Mouse (Mus musculus): ENCODE data around the gene Olfr1166. TPM values are rescaled to one million over a fixed set of nuclear protein-coding genes. Genes with fewer than 3 reads are reported as not detected.
"Not testable (repeated sequence)": the region's sequence is repeated elsewhere in the genome, so short reads cannot be mapped to it uniquely, and the experiment has no call there.

Olfr1166 gene
- total RNA-seq (2014; rRNA removed), result not detected in 2 replicates
- not detected in 2 replicates for polyA plus RNA-seq (2012; rRNA removed)

- no peaks in the 10 kb centered on the region for H3K27me3 ChIP-seq (ENCODE audit: control insufficient read depth, insufficient read depth, low read length)
- no peak for DNase-seq (ENCODE audit: extremely low read depth, low read depth, low spot score)
- no peak within 1 kb of the TSS for H3K9ac ChIP-seq (ENCODE audit: low read depth, low read length)
- H3K79me2 ChIP-seq (ENCODE audit: control insufficient read depth, insufficient read depth, low read length), result no peaks in the 10 kb centered on the region
- no peak within 1 kb of the TSS for H3K4me3 ChIP-seq (ENCODE audit: insufficient read depth, low read depth, low read length)
- no peaks in the 10 kb centered on the region for H3K36me3 ChIP-seq (ENCODE audit: control insufficient read depth, insufficient read depth, low read length)
- 82% methylated on average over 1 of the region's 1 CpGs for WGBS
- H3K27ac ChIP-seq (replicated peaks; ENCODE audit: insufficient read depth, low read depth, low read length), result no peak within 1 kb of the TSS
- H3K4me1 ChIP-seq (ENCODE audit: control insufficient read depth, insufficient read depth, low read length), result no peaks in the 10 kb centered on the region
- TF ChIP-seq POLR2A (IDR thresholded peaks at IDR 0.05; ENCODE audit: extremely low read depth, insufficient read depth, low read length) (no peak), CTCF (IDR thresholded peaks at IDR 0.05; ENCODE audit: low read depth, low read length) (no peak)
Measured at GRCm38 (mm10) chr2:88128172-88128571, at the start of gene Olfr1166. Olfr1166 (minus strand) TSS chr2:88128272.

GRCm38 (mm10) chr2:88155093-88155492 lies 27.0 kb upstream of the Olfr1166 start, which contains the start of gene Olfr1167:
Olfr1167 (minus strand) TSS chr2:88155193.
- H3K4me1 ChIP-seq (ENCODE audit: control insufficient read depth, insufficient read depth, low read length); DNase-seq (ENCODE audit: extremely low read depth, low read depth, low spot score); H3K79me2 ChIP-seq (ENCODE audit: control insufficient read depth, insufficient read depth, low read length); H3K9ac ChIP-seq (ENCODE audit: low read depth, low read length); H3K4me3 ChIP-seq (ENCODE audit: insufficient read depth, low read depth, low read length); H3K27ac ChIP-seq (replicated peaks; ENCODE audit: insufficient read depth, low read depth, low read length); H3K36me3 ChIP-seq (ENCODE audit: control insufficient read depth, insufficient read depth, low read length); H3K27me3 ChIP-seq (ENCODE audit: control insufficient read depth, insufficient read depth, low read length): not testable (repeated sequence)
- WGBS, result 80% methylated on average over 1 of the region's 1 CpGs

- H3K9ac ChIP-seq (ENCODE audit: low read depth, low read length), result no peak within 1 kb of the TSS
- no peaks in the 10 kb centered on the region for H3K79me2 ChIP-seq (ENCODE audit: control insufficient read depth, insufficient read depth, low read length)
- no peaks in the 10 kb centered on the region for H3K4me1 ChIP-seq (ENCODE audit: control insufficient read depth, insufficient read depth, low read length)
- H3K27me3 ChIP-seq (ENCODE audit: control insufficient read depth, insufficient read depth, low read length), result no peaks in the 10 kb centered on the region
- 61% methylated on average over 4 of the region's 4 CpGs for WGBS
- H3K36me3 ChIP-seq (ENCODE audit: control insufficient read depth, insufficient read depth, low read length), result no peaks in the 10 kb centered on the region
- no peak within 1 kb of the TSS for H3K27ac ChIP-seq (replicated peaks; ENCODE audit: insufficient read depth, low read depth, low read length)
- DNase-seq (ENCODE audit: extremely low read depth, low read depth, low spot score), result no peak
- no peak for TF ChIP-seq POLR2A (IDR thresholded peaks at IDR 0.05; ENCODE audit: extremely low read depth, insufficient read depth, low read length)
- TF ChIP-seq CTCF (IDR thresholded peaks at IDR 0.05; ENCODE audit: low read depth, low read length), result no peak
- no peak within 1 kb of the TSS for H3K4me3 ChIP-seq (ENCODE audit: insufficient read depth, low read depth, low read length)
Measured at GRCm38 (mm10) chr2:88093866-88094265, 34.2 kb downstream of the Olfr1166 start, which contains the start of gene Olfr1164. Olfr1164 (minus strand) TSS chr2:88093966.

Other genes with a start within 250 kb of the Olfr1166 start
- gene Olfr1153, start 233.3 kb downstream of the Olfr1166 start, total RNA-seq (2014; rRNA removed), result not detected in 2 replicates
- gene Olfr1153, start 233.3 kb downstream of the Olfr1166 start, polyA plus RNA-seq (2012; rRNA removed), result not detected in 2 replicates
- gene Olfr1154, start 223.1 kb downstream of the Olfr1166 start, total RNA-seq (2014; rRNA removed), result not detected in 2 replicates
- gene Olfr1154, start 223.1 kb downstream of the Olfr1166 start, polyA plus RNA-seq (2012; rRNA removed), result not detected in 2 replicates
- not detected in 2 replicates for gene Olfr1155, start 183.1 kb downstream of the Olfr1166 start, total RNA-seq (2014; rRNA removed)
- gene Olfr1155, start 183.1 kb downstream of the Olfr1166 start, polyA plus RNA-seq (2012; rRNA removed), result not detected in 2 replicates
- not detected in 2 replicates for gene Olfr1156, start 175.2 kb downstream of the Olfr1166 start, total RNA-seq (2014; rRNA removed)
- gene Olfr1156, start 175.2 kb downstream of the Olfr1166 start, polyA plus RNA-seq (2012; rRNA removed), result not detected in 2 replicates
- gene Olfr1157, start 160.0 kb downstream of the Olfr1166 start, total RNA-seq (2014; rRNA removed), result not detected in 2 replicates
- gene Olfr1157, start 160.0 kb downstream of the Olfr1166 start, polyA plus RNA-seq (2012; rRNA removed), result not detected in 2 replicates
- not detected in 2 replicates for gene Olfr74, start 153.6 kb downstream of the Olfr1166 start, total RNA-seq (2014; rRNA removed)
- gene Olfr74, start 153.6 kb downstream of the Olfr1166 start, polyA plus RNA-seq (2012; rRNA removed), result not detected in 2 replicates
- gene Olfr1158, start 138.2 kb downstream of the Olfr1166 start, total RNA-seq (2014; rRNA removed), result not detected in 2 replicates
- gene Olfr1158, start 138.2 kb downstream of the Olfr1166 start, polyA plus RNA-seq (2012; rRNA removed), result not detected in 2 replicates
- gene Olfr1160, start 120.0 kb downstream of the Olfr1166 start, total RNA-seq (2014; rRNA removed), result not detected in 2 replicates
- not detected in 2 replicates for gene Olfr1160, start 120.0 kb downstream of the Olfr1166 start, polyA plus RNA-seq (2012; rRNA removed)
- not detected in 2 replicates for gene Olfr1161, start 105.5 kb downstream of the Olfr1166 start, total RNA-seq (2014; rRNA removed)
- gene Olfr1161, start 105.5 kb downstream of the Olfr1166 start, polyA plus RNA-seq (2012; rRNA removed), result not detected in 2 replicates
- not detected in 2 replicates for gene Olfr73, start 90.6 kb downstream of the Olfr1166 start, total RNA-seq (2014; rRNA removed)
- not detected in 2 replicates for gene Olfr73, start 90.6 kb downstream of the Olfr1166 start, polyA plus RNA-seq (2012; rRNA removed)
- not detected in 2 replicates for gene Olfr1162, start 77.1 kb downstream of the Olfr1166 start, total RNA-seq (2014; rRNA removed)
- not detected in 2 replicates for gene Olfr1162, start 77.1 kb downstream of the Olfr1166 start, polyA plus RNA-seq (2012; rRNA removed)
- gene Olfr1163, start 56.4 kb downstream of the Olfr1166 start, total RNA-seq (2014; rRNA removed), result not detected in 2 replicates
- not detected in 2 replicates for gene Olfr1163, start 56.4 kb downstream of the Olfr1166 start, polyA plus RNA-seq (2012; rRNA removed)
- not detected in 2 replicates for gene Olfr1164, start 34.3 kb downstream of the Olfr1166 start, total RNA-seq (2014; rRNA removed)
- gene Olfr1164, start 34.3 kb downstream of the Olfr1166 start, polyA plus RNA-seq (2012; rRNA removed), result not detected in 2 replicates
- gene Olfr1167, start 26.9 kb upstream of the Olfr1166 start, total RNA-seq (2014; rRNA removed), result not detected in 2 replicates
- gene Olfr1167, start 26.9 kb upstream of the Olfr1166 start, polyA plus RNA-seq (2012; rRNA removed), result not detected in 2 replicates
- gene Olfr1168, start 53.6 kb upstream of the Olfr1166 start, total RNA-seq (2014; rRNA removed), result not detected in 2 replicates
- gene Olfr1168, start 53.6 kb upstream of the Olfr1166 start, polyA plus RNA-seq (2012; rRNA removed), result not detected in 2 replicates
- not detected in 2 replicates for gene Olfr1170, start 100.1 kb upstream of the Olfr1166 start, total RNA-seq (2014; rRNA removed)
- not detected in 2 replicates for gene Olfr1170, start 100.1 kb upstream of the Olfr1166 start, polyA plus RNA-seq (2012; rRNA removed)
- not detected in 2 replicates for gene Olfr1173, start 151.6 kb upstream of the Olfr1166 start, total RNA-seq (2014; rRNA removed)
- not detected in 2 replicates for gene Olfr1173, start 151.6 kb upstream of the Olfr1166 start, polyA plus RNA-seq (2012; rRNA removed)
- gene Olfr1174-ps, start 186.9 kb upstream of the Olfr1166 start, total RNA-seq (2014; rRNA removed), result not detected in 2 replicates
- not detected in 2 replicates for gene Olfr1174-ps, start 186.9 kb upstream of the Olfr1166 start, polyA plus RNA-seq (2012; rRNA removed)
- not detected in 2 replicates for gene Olfr1175-ps, start 198.9 kb upstream of the Olfr1166 start, total RNA-seq (2014; rRNA removed)
- gene Olfr1175-ps, start 198.9 kb upstream of the Olfr1166 start, polyA plus RNA-seq (2012; rRNA removed), result not detected in 2 replicates
- gene Olfr1176, start 208.4 kb upstream of the Olfr1166 start, total RNA-seq (2014; rRNA removed), result not detected in 2 replicates
- gene Olfr1176, start 208.4 kb upstream of the Olfr1166 start, polyA plus RNA-seq (2012; rRNA removed), result not detected in 2 replicates
- gene Olfr1177-ps, start 218.2 kb upstream of the Olfr1166 start, total RNA-seq (2014; rRNA removed), result not detected in 2 replicates
- not detected in 2 replicates for gene Olfr1177-ps, start 218.2 kb upstream of the Olfr1166 start, polyA plus RNA-seq (2012; rRNA removed)